Mouse (Mus musculus) T-cell, adult 2 months (primary cell): ENCODE results near the gene Cacna1a.

Source experiments
- DNase-seq: peaks from one replicate; pipeline ENCODE4 v3.0.0; 2022; ENCODE audit warnings: low spot score

Cacna1a gene

DNA sequence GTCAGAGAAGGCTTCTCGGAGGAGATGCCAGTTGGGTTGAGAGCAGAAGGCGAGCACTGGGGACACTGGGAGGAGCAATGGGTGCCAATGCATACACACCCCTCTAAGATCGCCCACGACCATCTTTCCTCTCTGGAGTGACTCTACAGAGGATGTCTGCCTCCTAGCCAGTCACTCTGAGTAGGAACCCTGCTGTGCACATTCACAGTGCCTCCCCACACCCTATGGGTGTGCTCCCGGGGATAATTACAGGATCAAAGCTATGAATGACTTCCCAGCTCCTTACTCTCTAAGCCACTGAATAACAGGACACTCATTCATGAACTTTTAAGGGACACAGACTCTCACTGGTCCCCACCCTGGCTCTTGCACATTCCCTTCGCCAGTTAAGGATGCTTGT, 151.1 kb downstream of the Cacna1a start:
- no peak for DNase-seq

DNA sequence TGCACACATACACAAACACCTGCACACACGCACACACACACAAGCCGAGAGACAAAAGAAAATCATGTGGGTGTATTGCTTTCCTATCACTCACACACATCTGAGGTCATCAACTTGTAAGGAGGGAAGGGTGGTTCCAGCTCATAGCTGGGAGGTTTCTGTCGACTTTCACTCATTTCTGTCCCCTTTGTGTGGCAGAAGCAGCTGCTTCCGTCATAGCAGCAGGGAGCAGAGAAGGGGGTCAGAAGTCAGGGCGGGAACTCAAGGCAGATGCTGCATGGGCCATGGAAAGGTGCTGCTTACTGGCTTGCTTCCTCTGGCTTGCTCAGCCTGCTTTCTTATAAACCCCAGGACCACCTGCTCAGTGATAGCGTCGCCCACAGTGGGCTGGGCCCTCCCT, 154.2 kb downstream of the Cacna1a start:
- DNase-seq = no peak

DNA sequence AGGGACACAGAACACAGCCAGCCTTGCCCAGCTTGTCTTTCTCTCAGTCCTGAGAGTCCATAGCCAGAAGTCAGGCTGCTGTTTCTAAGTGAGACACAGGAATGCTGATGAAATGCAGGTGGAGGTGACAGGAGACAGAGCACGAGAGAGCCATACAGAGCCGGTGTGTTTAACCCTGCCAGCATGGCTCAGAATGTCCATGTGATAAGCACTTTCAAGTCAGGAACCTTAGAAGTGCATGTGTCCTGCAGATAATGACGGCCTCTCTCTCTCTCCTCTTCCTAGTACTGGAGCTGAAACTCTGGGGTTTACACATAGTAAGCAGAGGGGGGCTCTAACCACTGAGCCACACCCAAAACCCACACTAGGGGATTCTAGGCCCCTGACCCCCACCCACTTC, 157.3 kb downstream of the Cacna1a start:
- no peak for DNase-seq

DNA sequence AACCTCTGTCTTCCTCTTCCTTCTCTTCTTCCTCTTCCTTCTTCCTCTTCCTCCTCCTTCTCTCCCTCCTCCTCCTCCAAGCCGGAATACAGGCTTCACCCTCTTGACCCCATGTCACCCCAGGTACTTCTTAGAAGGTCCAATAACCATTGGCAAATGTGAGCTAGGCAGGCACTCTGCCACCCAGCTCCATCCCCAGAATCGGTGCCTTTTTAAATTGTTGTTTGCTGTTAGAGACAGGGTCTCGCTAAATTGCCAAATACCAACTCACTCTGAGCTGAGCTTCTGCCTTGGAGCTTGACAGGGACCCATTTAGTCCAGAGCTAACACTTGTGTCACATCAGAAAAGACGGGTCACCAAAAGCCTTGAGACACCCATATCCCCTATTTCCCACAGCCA, 164.2 kb downstream of the Cacna1a start:
- DNase-seq = no peak

DNA sequence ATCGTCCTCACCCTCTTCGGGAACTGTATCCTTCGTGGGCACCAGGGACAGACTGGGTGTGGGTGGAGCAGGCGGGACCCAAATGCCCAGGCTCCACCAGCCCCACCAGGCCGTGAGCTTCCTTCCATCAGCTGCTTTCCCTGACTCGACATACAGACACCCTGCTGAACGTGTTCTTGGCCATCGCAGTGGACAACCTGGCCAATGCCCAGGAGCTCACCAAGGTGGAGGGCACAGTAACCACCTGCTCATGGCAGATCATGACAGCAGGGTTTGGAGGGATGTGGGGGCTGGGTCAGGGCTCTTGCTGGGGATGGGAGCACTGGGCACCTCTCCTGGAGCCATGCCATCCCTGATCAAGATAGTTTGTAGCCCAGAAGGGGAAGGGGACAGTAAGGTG, 164.9 kb downstream of the Cacna1a start:
- DNase-seq = no peak

DNA sequence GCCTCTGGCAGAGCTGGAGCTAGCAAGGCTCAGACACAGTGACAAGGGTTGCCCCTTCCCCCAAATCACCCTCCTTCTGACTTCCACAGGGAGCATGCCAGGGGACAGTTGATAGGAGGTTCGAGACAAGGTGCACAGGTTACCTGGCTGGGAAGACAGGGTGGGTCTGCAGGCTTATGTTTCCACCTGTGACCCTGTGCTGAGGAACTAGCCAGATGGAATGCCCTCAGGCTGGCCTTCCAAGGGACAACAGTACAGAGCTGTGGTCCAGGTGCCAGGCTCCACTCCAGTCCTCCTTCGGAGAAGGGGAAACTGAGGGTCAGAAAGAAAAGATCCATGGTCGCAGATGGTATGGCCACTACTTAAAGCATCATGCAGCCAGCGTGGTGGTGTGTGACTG, 165.4 kb downstream of the Cacna1a start:
- no peak for DNase-seq

DNA sequence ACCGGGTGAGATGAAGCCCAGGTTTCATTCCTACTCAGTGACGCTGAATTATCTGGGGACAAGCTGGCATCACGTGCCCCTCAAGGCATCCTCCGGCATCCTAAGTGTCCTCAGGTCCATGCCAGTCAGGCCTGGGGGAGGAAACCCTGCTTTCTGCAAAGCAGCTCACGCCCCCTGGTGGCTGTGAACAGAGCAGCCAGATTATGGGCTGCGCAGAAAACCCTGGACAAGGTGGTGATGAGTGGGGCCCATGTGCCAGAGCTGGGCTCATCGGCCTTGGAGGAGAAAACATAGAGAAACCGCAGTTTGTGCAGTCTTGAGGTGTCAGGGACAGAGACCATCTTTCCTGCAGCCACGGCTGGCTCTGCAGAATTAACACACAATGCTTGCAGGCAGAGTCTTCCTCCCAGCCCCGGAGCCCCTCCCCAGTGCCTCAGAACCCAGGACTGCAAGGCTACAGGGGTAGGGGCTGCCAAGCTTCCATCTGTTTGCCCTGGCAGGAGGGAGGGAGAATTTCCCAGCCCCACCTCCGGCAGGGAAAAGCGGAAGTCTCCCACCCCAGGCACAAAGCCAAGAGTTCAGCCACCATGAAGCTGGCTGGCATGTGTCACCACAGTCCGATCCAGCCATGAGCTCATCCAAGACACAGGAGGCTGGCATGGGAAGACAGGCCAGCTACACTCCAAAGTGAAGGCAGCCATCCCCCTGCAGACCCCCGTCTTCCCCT, 166.2 kb downstream of the Cacna1a start:
- DNase-seq = peak; percentile 11

DNA sequence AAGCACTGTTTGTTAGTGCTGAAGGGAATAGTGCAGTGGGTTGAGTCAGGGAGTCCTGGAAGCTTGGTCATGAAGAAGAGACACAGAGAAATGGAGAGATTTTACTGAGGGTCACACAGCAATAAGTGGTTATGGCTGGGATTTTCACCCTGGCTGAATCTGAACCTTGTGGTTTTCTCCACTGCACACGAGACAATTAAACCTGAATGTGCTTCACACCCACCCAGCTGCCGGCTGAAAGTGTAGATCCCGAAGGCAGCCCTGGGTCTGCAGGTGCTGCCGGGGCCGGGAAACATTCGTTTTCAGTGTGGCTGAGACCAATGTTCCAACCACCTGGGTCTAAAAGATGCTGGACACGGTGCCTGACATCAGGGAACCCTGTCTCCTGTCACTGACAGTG, 167.0 kb downstream of the Cacna1a start:
- DNase-seq = no peak

DNA sequence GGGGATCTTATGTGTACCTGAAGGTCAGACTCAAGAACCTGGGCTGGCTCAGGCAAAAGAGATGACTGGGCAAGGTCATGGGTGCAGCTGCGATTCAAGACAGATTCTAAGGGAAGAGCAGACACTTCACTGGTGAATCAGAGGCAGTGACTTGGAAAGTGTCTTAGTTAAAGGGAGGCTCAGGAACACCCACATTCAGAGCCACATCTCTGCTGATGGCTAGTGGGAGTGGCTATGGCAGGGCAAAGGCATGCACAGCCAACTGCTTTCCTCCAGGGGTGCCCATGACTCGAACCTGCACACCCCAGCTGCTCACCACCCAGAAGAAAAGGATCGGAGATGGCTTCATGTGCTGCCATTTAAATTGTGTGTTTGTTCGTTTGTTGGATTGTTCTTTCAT, 169.7 kb downstream of the Cacna1a start:
- no peak for DNase-seq

DNA sequence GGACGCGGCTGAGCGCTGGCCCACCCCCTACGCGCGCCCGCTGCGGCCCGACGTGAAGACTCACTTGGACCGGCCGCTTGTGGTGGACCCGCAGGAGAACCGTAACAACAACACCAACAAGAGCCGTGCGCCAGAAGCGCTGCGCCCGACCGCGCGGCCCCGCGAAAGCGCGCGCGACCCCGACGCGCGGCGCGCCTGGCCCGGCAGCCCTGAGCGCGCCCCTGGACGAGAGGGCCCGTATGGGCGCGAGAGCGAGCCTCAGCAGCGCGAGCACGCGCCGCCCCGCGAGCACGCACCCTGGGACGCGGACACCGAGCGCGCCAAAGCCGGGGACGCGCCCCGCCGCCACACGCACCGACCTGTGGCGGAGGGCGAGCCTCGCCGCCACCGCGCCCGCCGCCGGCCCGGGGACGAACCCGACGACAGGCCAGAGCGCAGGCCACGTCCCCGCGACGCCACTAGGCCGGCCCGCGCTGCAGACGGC, 170.9 kb downstream of the Cacna1a start:
- DNase-seq = no peak

DNA sequence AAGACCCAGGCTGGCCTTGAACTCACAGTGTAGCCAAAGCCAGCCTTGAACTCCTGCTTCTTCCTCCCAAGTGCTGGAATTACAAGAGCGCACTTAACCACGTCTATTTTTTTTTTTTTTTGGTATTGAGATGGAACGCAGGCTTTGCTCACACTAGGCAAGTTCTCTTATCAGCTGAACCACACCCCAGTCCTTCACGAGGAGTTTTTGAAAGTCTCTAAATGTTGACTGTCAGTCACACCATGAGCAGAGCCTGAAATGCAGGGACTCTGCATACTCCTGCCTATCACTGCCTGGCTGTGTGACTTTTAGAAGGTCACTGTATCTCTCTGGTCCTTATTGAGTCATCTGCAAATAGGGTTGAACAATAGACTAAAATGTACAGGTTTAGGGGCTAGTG, 173.5 kb downstream of the Cacna1a start:
- DNase-seq = no peak

DNA sequence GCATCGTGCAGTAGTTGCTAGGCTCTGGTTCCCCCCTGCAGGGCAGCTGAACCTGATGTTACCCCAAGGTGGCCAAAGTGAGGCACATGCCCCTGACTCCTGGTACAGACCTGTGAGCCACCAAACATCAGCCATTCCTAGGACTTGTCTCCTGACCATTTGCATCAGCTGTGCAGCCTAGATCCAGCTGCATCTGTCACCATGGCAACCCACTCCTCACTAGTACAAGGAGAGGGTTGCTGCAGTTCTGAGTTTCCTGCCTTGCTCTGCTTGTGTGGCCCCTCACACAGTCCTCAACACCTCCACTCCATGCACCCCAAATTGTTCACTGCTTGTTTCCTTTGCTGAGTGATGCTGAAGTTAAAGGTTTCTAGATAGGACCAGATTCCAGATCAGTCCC, 175.8 kb downstream of the Cacna1a start:
- DNase-seq = no peak

DNA sequence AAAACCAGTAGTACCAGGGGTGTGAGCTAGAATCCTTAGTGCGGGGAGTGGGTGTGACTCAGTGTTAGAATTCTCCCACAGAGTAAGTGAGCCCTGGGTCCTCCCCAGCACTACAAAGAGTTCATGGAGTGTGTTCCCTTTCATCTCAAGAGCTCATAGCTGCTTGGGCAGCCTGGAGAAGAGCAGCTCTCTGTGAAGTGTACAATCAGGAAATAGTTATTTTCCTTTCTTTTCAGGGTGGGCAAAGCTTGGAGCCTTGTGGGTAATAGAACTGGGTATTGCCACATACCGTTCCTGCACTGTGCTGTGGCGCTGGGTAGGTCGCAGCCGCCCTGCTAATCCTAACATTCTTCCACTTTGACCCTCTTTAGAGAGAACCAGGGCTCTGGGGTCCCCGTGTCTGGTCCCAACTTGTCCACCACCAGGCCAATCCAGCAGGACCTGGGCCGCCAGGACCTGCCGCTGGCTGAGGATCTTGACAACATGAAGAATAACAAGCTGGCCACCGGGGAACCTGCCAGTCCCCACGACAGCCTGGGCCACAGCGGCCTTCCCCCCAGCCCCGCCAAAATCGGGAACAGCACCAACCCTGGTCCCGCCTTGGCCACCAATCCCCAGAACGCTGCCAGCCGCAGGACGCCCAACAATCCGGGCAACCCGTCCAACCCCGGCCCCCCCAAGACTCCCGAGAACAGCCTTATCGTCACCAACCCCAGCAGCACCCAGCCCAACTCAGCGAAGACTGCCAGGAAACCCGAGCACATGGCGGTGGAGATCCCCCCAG, 177.5 kb downstream of the Cacna1a start:
- DNase-seq = no peak

DNA sequence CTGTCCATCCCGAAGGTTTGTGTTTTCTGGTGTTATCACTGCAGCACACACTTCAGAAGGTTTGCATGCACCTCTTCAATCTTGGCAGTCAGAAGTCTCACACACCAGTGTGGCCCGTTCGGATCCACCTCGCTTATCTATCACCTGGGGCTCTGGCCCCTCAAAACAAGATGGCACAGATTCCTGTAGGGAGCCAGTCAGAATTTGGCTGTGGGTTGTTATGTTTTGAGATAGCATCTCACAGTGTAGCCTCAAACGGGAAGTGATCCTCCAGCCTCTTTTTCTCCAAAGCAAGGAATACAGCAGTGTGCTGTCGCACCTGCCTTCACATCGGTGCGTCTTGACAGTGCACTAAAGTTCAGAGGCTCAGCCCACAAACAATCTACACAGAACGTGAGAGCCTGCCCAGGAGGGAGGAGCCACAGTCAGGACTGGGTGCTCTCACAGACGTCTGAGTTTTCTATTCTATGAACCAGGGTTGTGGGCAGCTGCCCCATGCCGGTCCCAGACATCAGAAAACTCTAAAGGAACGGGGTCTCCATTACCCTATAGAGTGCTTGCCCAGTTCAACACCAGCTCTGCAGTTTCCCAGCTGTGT, 178.7 kb downstream of the Cacna1a start:
- no peak for DNase-seq

DNA sequence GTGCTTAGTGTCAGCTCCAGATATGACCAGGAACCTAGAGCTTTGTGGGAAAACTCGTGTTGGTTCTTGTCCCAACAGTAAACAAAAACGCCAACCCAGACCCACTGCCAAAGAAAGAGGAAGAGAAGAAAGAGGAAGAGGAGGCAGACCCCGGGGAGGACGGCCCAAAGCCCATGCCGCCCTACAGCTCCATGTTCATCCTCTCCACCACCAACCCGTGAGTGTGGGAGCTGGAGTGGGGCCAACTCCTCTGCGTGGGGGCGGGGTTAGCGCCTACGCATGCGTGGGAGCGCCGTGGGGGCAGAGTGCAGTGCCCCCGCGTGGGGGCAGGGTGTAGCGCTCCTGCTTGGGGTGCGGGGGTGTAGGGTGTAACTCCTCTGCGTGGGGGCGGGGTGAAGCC, 179.3 kb downstream of the Cacna1a start:
- DNase-seq = peak; percentile 56

DNA sequence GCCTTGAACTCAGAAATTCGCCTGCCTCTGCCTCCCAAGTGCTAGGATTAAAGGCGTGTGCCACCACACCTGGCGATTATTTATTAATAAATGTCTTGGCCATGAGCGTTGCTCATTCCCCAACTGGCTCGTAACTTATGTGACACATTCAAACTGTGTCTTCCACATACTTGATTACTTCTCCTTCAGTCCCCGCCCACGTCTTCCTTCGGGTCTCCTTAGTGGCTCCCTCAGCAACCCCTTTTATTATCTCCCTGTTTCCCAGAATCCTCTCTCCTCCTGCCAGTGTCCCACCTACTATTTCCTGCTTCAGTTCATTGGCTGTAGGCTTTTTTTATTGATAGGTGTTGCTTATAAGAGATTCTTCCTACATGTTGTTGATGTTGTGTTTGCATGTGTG, 180.5 kb downstream of the Cacna1a start:
- DNase-seq = no peak

DNA sequence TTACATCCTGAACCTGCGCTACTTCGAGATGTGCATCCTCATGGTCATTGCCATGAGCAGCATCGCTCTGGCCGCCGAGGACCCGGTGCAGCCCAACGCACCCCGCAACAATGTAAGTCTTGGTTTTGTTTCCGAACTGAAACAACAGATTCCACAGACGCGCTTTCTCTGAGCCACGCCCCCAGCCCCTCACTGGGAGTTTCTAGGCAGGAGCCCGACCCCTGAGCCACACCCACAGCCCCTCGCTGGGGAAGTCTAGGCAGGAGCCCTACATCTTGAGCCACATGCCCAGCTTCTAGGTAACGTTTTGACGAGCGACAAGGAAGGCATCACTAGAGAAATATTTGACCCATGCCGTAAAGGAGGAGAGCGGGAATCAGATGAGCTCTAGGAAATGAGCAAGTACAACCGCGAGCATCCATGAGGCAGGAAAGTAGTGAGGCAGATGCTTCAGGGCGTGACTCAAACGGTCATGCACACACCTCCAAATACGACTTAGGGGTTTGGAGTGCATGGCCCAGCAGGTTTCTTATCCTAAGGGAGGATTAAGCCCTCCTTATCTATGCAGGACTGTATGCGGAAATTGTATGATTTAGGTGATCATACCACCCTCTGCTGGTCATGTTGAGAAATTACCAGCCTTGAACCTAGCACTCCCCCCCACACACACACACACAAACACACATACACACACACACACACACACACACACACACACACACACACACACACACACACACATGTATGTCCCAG, 181.9 kb downstream of the Cacna1a start:
- no peak for DNase-seq

DNA sequence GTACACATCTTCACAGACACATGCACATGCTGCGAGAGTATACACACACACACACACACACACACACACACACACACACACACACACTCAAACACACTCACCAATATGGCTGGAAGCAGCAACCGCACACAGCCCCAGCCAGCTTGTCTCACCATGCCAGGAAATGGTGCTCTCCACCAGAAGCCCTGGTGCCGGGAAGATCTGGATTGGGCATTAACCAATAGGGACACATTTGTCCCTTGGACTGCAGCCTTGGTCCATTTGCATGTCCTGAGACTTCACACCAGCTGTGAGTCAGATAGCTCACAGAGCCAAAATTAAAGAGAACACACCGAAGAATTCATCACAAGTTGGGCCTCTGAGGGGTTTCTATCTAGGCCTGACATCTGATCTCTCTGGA, 189.2 kb downstream of the Cacna1a start:
- DNase-seq = no peak

DNA sequence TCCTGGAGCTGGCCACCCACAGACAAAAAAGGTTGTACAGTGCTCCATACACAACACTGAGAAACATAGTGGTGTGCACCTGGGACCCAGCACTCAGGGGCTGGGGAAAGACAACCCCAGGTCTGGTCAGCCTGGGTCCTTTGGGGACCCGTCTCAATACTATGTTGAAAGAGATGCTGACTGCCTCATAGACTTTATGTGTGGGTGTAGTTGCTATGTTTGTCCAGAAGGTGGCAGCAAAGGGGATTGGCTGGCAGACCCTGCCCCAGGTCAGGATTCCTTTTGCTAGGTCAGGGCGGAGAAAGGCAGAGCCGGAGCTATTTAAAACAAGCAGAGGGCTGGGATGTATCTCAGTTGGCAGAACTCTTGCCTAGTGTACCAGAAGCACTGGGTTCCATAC, 191.4 kb downstream of the Cacna1a start:
- no peak for DNase-seq

DNA sequence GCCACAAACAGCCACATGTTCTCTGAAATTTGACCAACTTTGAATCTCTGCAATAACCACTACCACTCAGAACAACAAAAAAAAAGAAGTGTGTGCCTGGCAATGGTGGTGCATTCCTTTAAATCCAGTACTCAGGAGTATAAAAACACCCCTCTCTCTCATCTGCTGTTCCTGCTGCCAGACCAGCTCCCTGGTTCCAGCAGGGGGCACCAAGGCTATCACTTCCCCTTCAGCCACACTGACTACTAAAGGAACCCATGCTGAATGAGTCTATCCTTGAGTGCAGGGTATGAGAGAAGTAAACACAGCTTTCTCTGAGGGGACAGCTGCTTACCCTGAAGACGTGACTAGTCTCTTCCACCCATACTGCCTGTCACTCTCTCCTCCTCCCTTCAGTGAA, 197.1 kb downstream of the Cacna1a start:
- DNase-seq = no peak

DNA sequence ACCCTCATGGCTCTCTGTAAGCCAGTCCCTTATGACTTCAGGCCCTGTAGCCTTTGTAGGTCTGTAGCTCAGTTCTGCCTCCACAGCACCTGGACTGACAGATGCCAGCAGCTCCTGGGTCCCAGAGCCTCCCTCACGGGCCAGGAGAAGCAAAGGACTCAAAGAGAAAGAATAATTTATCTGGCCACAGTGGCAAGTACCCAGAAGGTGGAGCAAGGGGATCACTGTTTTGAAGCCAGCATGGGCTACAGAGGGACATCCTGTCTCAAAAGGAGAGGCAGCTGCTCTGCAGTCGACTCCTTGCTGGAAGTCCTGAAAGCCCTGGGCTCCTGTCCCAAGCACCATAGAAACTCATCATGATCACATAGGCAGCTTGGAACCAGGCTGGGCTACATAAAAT, 198.0 kb downstream of the Cacna1a start:
- no peak for DNase-seq

DNA sequence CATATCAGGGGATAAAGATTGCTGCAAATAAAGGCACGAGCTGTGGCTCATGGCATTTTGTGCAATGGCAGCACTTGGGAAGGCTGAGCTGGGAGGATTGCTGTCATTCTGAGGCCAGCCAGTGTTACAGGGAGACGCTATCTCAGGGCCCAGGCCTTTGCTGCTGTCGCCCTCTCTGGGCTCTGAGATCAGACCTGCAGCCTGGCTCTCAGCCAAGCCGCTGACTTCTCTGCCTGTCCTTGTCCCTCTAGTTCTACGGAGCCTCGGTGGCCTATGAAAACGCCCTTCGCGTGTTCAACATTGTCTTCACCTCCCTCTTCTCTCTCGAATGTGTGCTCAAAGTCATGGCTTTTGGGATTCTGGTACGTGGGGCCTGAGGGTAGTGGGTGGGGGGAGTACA, 200.3 kb downstream of the Cacna1a start:
- DNase-seq = no peak
